Mouse (Mus musculus) olfactory bulb, adult 2 months (tissue): Measurements from ENCODE around the gene 4930550L24Rik. TPM values are rescaled to one million over a fixed set of nuclear protein-coding genes. Genes with fewer than 3 reads are reported as not detected.

Experiments used
- H3K27ac ChIP-seq: fragments of 200-500 bp; 2 replicates; pipeline ENCODE4 v1.5.1; 2012; ENCODE audit warnings: low read depth, low read length; ENCODE audit not compliant: insufficient read depth
- H3K4me1 ChIP-seq: fragments of 200-500 bp; 2 replicates; pipeline ENCODE4 v1.6.1; 2012; ENCODE audit warnings: low read length; ENCODE audit not compliant: control insufficient read depth, insufficient read depth
- H3K4me3 ChIP-seq: fragments of 200-500 bp; 2 replicates; pipeline ENCODE4 v1.5.1; 2012; ENCODE audit warnings: mild to moderate bottlenecking, low read depth, low read length, moderate library complexity; ENCODE audit not compliant: insufficient read depth
- CTCF ChIP-seq: fragments of 200-500 bp; IDR thresholded peaks from 2 replicates; pipeline ENCODE4 v1.5.1; 2012; ENCODE audit warnings: low read depth, mild to moderate bottlenecking, low read length, moderate library complexity; ENCODE audit not compliant: insufficient read depth
- POLR2A ChIP-seq: fragments of 200-500 bp; IDR thresholded peaks from 2 replicates; pipeline ENCODE4 v1.6.1; 2012; ENCODE audit warnings: mild to moderate bottlenecking, low read depth, low read length, moderate library complexity; ENCODE audit not compliant: insufficient read depth
- WGBS: fragments of 180-500 bp; shearing (Covaris S2); methylation state at CpG from one replicate; pipeline ENCODE4 v1.1.7; 2018; 5-methylcytosine and 5-hydroxymethylcytosine counted together
- polyA plus RNA-seq: library from polyadenylated mRNA; stranded (reverse); fragments of >200 nt; gene quantifications from 2 replicates; pipeline ENCODE4 v1.2.4, GENCODE M21; 2012; ENCODE audit warnings: low replicate concordance; ENCODE audit not compliant: missing spikeins, insufficient read depth, insufficient read length

The 4930550L24Rik gene
- not detected in 2 replicates for polyA plus RNA-seq

DNA sequence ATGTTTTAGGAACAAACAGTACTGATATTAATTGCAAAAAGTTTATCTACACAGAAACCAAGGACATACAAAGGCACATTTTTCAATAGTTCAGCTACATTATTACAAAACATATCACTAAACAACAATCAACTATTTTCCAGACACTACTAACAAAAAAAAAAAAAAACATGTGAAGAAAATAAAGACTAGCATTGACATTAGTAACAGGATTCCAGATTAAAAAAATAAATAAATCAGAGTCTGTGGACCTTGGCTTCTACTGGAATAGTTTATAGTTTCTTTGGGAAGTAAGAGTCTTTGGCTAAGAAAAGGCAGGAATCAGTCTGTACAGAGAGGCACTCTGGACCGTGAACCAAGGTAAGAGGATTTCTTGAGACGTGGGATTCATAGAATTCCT is at the start of gene 4930550L24Rik:
Gene 4930550L24Rik (plus strand): TSS at position 301 of the 400 bp plus-strand sequence.
- Histone ChIP-seq H3K4me1 (no peaks in the 10 kb centered on the region), H3K27ac (no peak within 1 kb of the TSS), H3K4me3 (no peak within 1 kb of the TSS)
- 79% methylated on average over 2 of the region's 2 CpGs for WGBS
- TF ChIP-seq POLR2A (no peak), CTCF (no peak)

DNA sequence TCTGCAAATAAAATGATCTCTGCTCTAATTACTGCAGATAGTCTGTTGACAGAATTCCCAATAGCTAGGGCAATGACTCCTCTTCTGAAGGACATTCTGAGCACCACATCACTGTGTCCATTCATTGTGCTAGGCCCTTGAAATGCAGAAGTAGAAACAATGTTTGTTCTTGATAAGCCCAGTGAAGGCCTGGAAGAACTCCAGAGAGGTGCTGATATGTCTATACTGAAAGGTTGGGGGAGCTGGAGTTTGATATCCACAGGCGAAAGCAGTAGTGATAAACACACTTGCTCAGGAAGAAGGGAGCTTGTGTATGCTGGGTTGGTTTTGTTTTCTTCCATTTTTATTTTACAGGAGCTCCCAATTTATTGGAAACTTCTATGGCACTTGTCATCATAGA is 8.4 kb upstream of the 4930550L24Rik start:
- Histone ChIP-seq H3K4me1 (no peaks in the 10 kb centered on the region), H3K4me3 (no peak overlapping the region), H3K27ac (no peak overlapping the region)
- 100% methylated on average over 1 of the region's 1 CpGs for WGBS
- no peak for TF ChIP-seq POLR2A
- no peak for TF ChIP-seq CTCF

DNA sequence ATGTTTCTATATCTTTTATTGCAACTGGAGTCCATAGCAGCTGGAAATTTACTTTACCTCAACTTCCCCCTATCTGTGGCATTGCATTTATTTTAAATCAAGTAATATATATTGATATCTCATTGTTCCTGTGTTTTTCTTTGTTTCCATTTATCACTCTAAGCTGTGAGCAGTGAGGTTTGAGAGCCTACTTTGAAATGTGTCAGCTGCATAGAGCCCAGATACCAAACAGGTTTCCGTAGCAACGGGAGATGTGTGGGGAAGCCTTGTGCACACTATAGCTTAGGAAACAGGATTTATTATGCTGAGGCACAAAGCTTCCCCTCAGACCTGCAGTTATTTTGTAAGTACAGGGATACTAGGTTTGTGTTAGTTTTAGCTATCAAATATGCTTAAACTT is 58.8 kb downstream of the 4930550L24Rik start:
- no peak overlapping the region for H3K27ac ChIP-seq
- 46% methylated on average over 2 of the region's 2 CpGs for WGBS
- no peak overlapping the region for H3K4me3 ChIP-seq
- H3K4me1 ChIP-seq = no peaks in the 10 kb centered on the region
- no peak for TF ChIP-seq CTCF
- TF ChIP-seq POLR2A = no peak
